Mouse (Mus musculus): ENCODE measurements around the gene Olfr479. TPM values are rescaled to one million over a fixed set of nuclear protein-coding genes. Genes with fewer than 3 reads are reported as not detected.
"Not testable (repeated sequence)": the region's sequence is repeated elsewhere in the genome, so short reads cannot be mapped to it uniquely, and the experiment has no call there.

The Olfr479 gene
- total RNA-seq (2015), result not detected in 2 replicates
- not detected in 2 replicates for total RNA-seq (2017)

DNA sequence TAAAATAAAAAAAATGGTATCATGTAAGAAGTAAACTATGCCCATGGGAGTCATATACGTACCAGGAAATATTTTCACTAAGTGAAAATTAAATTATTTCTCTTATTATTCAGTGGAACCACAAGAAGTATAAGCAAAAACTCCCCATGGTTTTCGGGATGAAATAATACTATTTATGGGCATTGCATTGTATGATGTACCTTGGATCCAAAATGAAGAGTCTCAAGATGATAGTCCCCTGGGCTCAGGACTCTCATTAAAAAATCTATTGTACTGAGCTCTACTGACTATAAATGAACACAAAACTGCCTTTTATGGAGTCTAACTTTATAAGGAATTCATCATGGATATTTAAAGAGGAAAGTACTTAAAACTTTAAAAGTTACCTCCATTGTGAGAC is at the start of gene Olfr479:
Gene Olfr479, plus strand, starts transcription at position 301 of the 400 bp plus-strand sequence.
- ATAC-seq (ENCODE audit: poor library complexity, severe bottlenecking), result no peak

GRCm38 (mm10) chr7:108014256-108014655 is 36.2 kb upstream of the Olfr479 start:
- ATAC-seq (ENCODE audit: poor library complexity, severe bottlenecking), result not testable (repeated sequence)

DNA sequence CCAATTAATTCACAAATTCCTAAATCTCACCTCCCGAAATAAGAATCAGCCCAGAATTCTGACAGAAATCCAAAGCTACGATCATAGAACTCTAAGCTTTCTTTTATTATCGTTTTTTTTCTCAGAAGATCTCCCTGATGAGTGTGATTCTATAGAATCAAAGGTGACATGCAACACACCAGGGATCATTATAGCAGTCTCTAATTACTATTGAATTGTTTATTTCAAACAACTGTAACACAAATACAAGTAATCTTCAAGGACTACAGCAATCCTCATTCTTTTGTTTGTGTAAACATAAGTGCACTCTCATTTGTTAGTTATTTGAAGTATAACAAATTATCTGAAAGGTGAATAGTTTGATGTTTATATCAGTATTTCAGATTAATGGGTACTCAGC is 16.6 kb upstream of the Olfr479 start, which contains the start of gene Olfr478:
Gene Olfr478, minus strand, starts transcription at position 101 of the 400 bp plus-strand sequence.
- no peak for ATAC-seq (ENCODE audit: poor library complexity, severe bottlenecking)

DNA sequence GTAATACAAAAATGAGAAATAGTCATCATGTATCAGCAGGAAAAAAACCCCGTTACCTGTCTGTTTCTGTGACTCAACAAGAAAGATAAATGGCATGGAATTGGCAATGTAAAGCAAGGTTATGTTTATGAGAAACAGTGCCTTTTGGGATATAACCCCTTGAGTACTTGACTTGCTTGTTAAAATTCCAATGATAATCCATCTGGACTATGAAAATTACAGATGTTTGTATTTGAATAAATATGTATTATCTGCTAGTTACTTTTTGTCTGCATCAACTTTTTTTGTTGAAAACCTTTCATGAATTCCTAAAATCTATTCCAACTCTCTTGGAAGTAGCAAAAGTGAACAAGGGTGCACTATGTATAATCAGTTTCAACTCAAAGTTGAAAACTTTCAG is 16.8 kb downstream of the Olfr479 start, which contains the start of gene Olfr480:
Gene Olfr480, minus strand, starts transcription at position 101 of the 400 bp plus-strand sequence.
- ATAC-seq (ENCODE audit: poor library complexity, severe bottlenecking), result no peak

DNA sequence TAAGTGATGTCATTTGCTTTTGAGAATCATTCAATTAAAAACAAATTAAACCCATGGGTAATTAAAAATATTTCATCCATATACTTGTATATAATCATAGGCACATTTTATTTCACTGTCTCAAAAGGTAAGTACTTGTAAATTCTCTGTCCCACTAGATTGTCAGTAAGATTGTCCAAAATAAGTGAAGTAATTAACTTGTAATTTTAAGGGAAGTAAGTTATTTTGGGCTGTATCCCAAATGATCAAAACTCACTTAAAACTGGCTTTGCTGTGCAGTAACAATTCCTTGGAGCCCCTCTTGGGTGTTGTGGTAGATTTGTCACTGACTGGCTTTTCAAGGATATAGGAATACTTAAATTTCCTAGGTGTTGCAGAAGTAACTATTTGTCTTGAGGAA is 29.1 kb downstream of the Olfr479 start, which contains the start of gene Olfr481:
Gene Olfr481, plus strand, starts transcription at position 301 of the 400 bp plus-strand sequence.
- no peak for ATAC-seq (ENCODE audit: poor library complexity, severe bottlenecking)

DNA sequence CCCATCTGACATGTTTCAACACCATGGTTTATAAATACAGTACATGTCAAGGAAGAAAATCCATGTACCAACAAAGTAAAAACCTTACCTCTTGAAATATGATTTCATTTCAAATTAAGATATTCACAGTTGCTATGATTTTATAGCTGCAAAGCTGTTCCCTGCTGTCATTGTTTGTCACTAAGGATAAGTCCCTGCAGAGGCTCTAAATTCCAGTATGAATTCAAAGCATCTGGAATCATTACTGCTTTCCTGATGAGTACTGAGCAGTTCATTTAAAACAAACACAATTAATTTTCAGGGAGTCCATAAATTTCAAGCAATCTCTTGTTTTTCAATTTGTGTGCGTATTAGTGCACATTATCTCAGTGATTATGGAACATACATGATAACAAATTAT is 47.0 kb downstream of the Olfr479 start, which contains the start of gene Olfr482:
Gene Olfr482, minus strand, starts transcription at position 101 of the 400 bp plus-strand sequence.
- ATAC-seq (ENCODE audit: poor library complexity, severe bottlenecking), result no peak

GRCm38 (mm10) chr7:108100549-108100948 is 50.1 kb downstream of the Olfr479 start, which contains the start of gene Olfr483:
TSS of gene Olfr483 (plus strand) at chr7:108100849.
- ATAC-seq (ENCODE audit: poor library complexity, severe bottlenecking), result no peak

Other genes starting within 250 kb of the Olfr479 start
- not detected in 2 replicates for gene Ovch2, start 249.5 kb upstream of the Olfr479 start, total RNA-seq (2015)
- not detected in 2 replicates for gene Ovch2, start 249.5 kb upstream of the Olfr479 start, total RNA-seq (2017)
- not detected in 2 replicates for gene Olfr467, start 238.4 kb upstream of the Olfr479 start, total RNA-seq (2015)
- gene Olfr467, start 238.4 kb upstream of the Olfr479 start, total RNA-seq (2017), result not detected in 2 replicates
- gene Olfr469, start 225.2 kb upstream of the Olfr479 start, total RNA-seq (2015), result not detected in 2 replicates
- gene Olfr469, start 225.2 kb upstream of the Olfr479 start, total RNA-seq (2017), result not detected in 2 replicates
- gene Olfr470, start 203.2 kb upstream of the Olfr479 start, total RNA-seq (2015), result not detected in 2 replicates
- gene Olfr470, start 203.2 kb upstream of the Olfr479 start, total RNA-seq (2017), result not detected in 2 replicates
- gene Olfr472, start 152.8 kb upstream of the Olfr479 start, total RNA-seq (2015), result not detected in 2 replicates
- not detected in 2 replicates for gene Olfr472, start 152.8 kb upstream of the Olfr479 start, total RNA-seq (2017)
- gene Olfr473, start 120.2 kb upstream of the Olfr479 start, total RNA-seq (2015), result not detected in 2 replicates
- not detected in 2 replicates for gene Olfr473, start 120.2 kb upstream of the Olfr479 start, total RNA-seq (2017)
- gene Olfr474, start 96.0 kb upstream of the Olfr479 start, total RNA-seq (2015), result not detected in 2 replicates
- not detected in 2 replicates for gene Olfr474, start 96.0 kb upstream of the Olfr479 start, total RNA-seq (2017)
- gene Olfr476, start 85.9 kb upstream of the Olfr479 start, total RNA-seq (2015), result not detected in 2 replicates
- not detected in 2 replicates for gene Olfr476, start 85.9 kb upstream of the Olfr479 start, total RNA-seq (2017)
- not detected in 2 replicates for gene Olfr477, start 64.0 kb upstream of the Olfr479 start, total RNA-seq (2015)
- not detected in 2 replicates for gene Olfr477, start 64.0 kb upstream of the Olfr479 start, total RNA-seq (2017)
- not detected in 2 replicates for gene Olfr478, start 16.7 kb upstream of the Olfr479 start, total RNA-seq (2015)
- gene Olfr478, start 16.7 kb upstream of the Olfr479 start, total RNA-seq (2017), result not detected in 2 replicates
- not detected in 2 replicates for gene Olfr480, start 16.7 kb downstream of the Olfr479 start, total RNA-seq (2015)
- not detected in 2 replicates for gene Olfr480, start 16.7 kb downstream of the Olfr479 start, total RNA-seq (2017)
- gene Olfr481, start 29.2 kb downstream of the Olfr479 start, total RNA-seq (2015), result not detected in 2 replicates
- not detected in 2 replicates for gene Olfr481, start 29.2 kb downstream of the Olfr479 start, total RNA-seq (2017)
- gene Olfr482, start 46.9 kb downstream of the Olfr479 start, total RNA-seq (2015), result not detected in 2 replicates
- not detected in 2 replicates for gene Olfr482, start 46.9 kb downstream of the Olfr479 start, total RNA-seq (2017)
- gene Olfr483, start 50.2 kb downstream of the Olfr479 start, total RNA-seq (2015), result not detected in 2 replicates
- gene Olfr483, start 50.2 kb downstream of the Olfr479 start, total RNA-seq (2017), result not detected in 2 replicates
- not detected in 2 replicates for gene Olfr484, start 76.8 kb downstream of the Olfr479 start, total RNA-seq (2015)
- not detected in 2 replicates for gene Olfr484, start 76.8 kb downstream of the Olfr479 start, total RNA-seq (2017)
- gene Olfr485, start 109.2 kb downstream of the Olfr479 start, total RNA-seq (2015), result not detected in 2 replicates
- gene Olfr485, start 109.2 kb downstream of the Olfr479 start, total RNA-seq (2017), result not detected in 2 replicates
- not detected in 2 replicates for gene Olfr486, start 122.0 kb downstream of the Olfr479 start, total RNA-seq (2015)
- not detected in 2 replicates for gene Olfr486, start 122.0 kb downstream of the Olfr479 start, total RNA-seq (2017)
- gene Olfr487, start 163.9 kb downstream of the Olfr479 start, total RNA-seq (2015), result not detected in 2 replicates
- gene Olfr487, start 163.9 kb downstream of the Olfr479 start, total RNA-seq (2017), result not detected in 2 replicates
- not detected in 2 replicates for gene Olfr488, start 207.7 kb downstream of the Olfr479 start, total RNA-seq (2015)
- gene Olfr488, start 207.7 kb downstream of the Olfr479 start, total RNA-seq (2017), result not detected in 2 replicates
- gene Olfr490, start 238.2 kb downstream of the Olfr479 start, total RNA-seq (2015), result not detected in 2 replicates
- gene Olfr490, start 238.2 kb downstream of the Olfr479 start, total RNA-seq (2017), result not detected in 2 replicates